Mouse (Mus musculus): ENCODE measurements at regions not wholly inside any gene's neighbourhood (a gene's known extent, or its start where the extent isn't known, plus 50 kb on each side); places are given as distances from the start of the nearest gene placed in this dataset.

GRCm38 (mm10) chr15:26469901-26470383 is 161.1 kb downstream of the March11 start:
- intact Hi-C loops (cut with DNase I), result loop anchor here (5.0 to 10.0 kb wide), 2 partner anchors 717 to 765 kb away; no protein-coding TSS in a partner anchor
- DNase-seq (ENCODE audit: low spot score in 2 of 2), result peak; percentile 67 to 85

GRCm38 (mm10) chr15:26487378-26487777 is 178.5 kb downstream of the March11 start:
- intact Hi-C loops (cut with DNase I), result no loop called here
- DNase-seq (ENCODE audit: low spot score in 2 of 2), result no peak

Data from left cerebral cortex, postnatal 14 days (tissue).